Mouse (Mus musculus) spleen, postnatal 4 days (tissue): ENCODE measurements around the gene Tnn.

Experiments used
- DNase-seq, 2 experiments: peaks; one replicate each; pipeline ENCODE4 v3.0.0; 2022; ENCODE audit warnings: low spot score in 2 of 2

Gene Tnn

DNA sequence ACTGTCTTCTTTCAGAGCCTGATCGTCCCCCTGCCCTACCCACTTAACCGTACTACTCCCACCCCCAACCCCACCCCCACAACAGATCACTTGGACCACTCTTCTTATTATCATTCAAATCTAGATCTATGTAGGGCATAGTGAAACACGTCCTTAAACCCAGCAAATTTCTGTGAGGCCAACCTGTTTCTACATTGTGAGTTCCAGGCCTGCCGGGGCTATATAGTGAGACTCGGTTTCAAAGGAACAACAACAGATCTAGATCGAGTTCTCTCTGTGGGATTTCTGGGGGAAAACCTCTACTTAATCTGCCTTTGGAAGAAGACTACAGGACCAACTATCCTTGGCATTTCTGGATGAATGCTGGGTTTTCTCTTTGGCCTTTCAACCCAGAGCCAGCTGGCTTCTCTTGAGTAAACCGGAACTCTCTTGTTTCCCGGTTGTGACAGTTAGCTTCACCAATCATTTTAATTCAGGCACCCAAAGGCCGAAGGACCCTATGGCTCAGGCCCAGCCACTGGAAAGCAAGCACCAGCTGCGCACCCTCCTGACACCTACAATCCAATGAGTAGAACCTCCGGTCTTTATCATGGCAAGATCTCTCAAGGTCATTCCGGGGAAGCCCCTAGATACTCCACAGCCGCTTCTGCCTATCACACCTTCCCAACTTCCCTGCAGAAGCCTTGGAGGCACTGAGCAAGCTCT lies 110.0 kb downstream of the Tnn start:
- no peak for DNase-seq

DNA sequence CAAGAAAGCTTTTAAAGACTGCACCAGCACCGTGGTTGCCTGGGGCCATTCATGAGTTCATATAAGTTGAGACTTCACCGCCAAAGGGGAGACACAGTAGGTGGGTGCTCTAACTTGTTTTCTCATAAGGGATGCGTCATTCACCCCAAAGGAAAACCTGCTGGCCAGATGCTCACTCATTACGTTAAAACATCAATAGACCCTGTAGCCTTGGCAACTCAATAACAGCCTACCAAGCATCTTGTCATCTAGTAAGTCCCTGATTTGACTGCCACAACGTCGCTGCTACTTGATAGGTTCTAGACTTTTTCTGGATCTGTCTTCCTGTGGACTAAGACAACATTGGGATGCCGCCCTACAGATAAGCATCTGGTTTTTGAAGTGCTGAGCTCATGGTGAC lies 111.0 kb downstream of the Tnn start:
- DNase-seq: no peak

DNA sequence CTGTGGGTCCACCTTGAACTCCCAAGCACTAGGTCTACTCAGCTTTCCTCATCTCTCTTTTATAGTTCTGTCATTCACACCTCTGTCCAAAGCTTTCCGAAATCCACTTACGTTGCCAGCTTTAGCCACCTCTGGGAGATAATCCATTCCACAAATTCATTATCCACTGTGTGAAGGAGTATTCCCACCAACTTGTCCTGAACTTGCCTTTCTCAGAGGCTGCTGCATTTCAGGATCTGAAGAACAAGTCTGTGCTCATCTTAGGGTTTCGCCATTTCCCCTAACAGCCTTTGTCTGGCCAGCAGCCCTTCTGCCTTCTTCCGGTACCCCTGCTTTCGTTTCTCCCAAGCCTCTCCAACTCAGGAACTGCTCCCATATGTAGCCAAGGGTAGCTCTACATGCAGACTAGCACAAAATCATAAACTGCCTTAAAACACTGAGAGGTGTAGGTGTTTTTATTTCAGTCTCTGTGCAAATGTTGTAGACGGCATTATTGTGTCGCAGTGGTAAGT lies 112.1 kb downstream of the Tnn start:
- no peak for DNase-seq

DNA sequence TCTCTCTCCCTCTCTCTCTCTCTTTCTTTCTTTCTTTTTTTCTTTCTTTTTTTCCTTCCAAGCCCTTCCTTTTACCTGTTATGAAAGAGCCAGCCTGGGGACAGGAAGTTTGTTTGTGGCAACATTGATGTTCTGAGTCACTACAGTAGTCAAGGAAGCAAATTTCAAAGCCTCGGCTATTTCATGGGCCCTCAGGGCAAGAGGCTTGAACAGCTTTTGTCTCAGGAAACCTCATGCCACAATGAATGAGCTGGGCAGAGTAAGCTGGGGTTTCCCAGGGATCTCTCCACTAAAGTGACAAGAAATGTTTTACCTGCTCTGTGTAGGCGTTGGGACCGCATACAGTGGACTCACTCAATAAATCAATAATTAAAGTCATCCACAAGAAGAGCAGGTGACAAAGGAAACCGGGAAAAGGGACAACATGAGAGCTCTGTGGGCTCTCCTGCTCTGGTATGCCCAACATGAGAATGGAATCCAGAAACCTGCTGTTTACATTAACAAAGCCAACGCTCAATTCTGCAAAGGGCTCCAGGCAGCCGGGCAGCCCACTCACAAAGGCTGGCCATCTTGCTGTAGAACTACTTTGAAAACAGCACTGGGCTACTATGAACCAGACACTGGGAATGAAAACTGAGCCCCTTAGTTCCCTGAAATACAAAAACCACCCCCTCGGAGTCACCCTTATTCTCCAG lies 113.3 kb downstream of the Tnn start:
- DNase-seq: no peak

DNA sequence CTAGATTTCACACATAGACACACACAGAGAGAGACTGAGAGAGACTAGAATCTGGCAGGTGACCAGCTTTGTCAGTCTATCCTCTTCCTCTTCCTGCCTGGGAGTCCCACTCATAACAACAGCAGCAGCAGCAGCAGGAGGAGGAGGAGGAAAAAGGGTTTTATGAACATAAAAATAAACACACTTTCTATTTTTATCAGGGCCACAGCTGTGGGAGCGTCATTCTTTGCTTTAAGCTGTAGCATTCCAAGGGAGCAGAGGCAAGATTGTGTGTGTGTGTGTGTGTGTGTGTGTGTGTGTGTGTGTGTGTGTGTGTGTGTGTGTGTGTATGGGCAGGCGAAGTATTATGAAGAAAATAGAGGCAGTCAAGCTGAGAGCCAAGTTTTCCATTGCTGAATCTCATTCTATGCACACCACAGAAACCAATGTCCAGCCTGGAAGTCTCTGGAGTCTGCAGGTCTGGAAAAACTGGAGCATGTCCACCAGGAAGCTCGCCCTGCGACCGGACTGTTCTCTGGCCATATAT lies 116.3 kb downstream of the Tnn start:
- no peak for DNase-seq

DNA sequence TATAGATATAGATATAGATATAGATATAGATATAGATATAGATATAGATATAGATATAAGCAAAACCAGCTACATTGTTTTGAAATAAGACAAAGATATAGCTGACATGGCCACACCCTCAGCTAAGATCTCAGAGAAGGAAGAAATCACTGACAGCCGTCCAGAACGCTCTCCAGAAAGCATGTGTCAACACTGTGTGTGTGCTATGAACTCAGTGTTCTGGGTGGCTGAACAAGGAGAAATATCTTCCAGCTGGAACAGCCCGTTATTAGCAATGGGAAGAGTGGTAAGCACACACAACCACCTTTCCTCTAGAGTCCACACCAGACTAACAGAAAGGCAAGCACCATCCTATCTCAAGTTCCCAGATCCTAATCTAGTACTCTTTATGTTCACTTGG lies 117.8 kb downstream of the Tnn start:
- no peak for DNase-seq
